ENCODE assay signal across 22 mouse cellular contexts in genomic region chr13:101713429-101714088, GRCm38 (mm10). TPM values are rescaled to one million over a fixed set of nuclear protein-coding genes. Genes with fewer than 3 reads are reported as not detected.
A peak's percentile ranks its signal among the peaks of the same experiment; 100 is the strongest.
DNase-seq lines count a peak whose midpoint lies in the region; ATAC-seq and TF ChIP-seq lines count a peak whose summit lies in the region.
"Had no signal": no experiment of that assay in that cellular context is flagged by ENCODE, and none has a peak within 500 bp of the region (broad histone marks: within the 10 kb centered on the region; RNA-seq: fewer than 3 reads in every experiment).

No protein-coding gene starts in this region.

- no peak for TF ChIP-seq EP300 in stomach, postnatal 0 days (optimal IDR thresholded peaks at IDR 0.05)

- no peak overlapping the region for H3K9ac ChIP-seq in liver, adult 2 months (ENCODE audit: low read depth, low read length)
- H3K9ac ChIP-seq in stomach, postnatal 0 days (ENCODE audit: low read length): no peak overlapping the region
- H3K9ac ChIP-seq: forebrain, embryonic 12.5 days; hindbrain, embryonic 15.5 days; liver, embryonic 14.5 days; lung, embryonic 15.5 days; midbrain, embryonic 13.5 days; neural tube, embryonic 15.5 days had no signal

- 83% methylated on average over 12 of the region's 12 CpGs for WGBS in liver, adult 2 months
- 55% methylated on average over 12 of the region's 12 CpGs for WGBS in stomach, postnatal 0 days

- no peaks in the 10 kb centered on the region for H3K27me3 ChIP-seq in liver, adult 2 months (ENCODE audit: control insufficient read depth, insufficient read depth, low read length)
- H3K27me3 ChIP-seq in stomach, postnatal 0 days (ENCODE audit: control insufficient read depth, insufficient read depth, low read length): no peaks in the 10 kb centered on the region
- H3K27me3 ChIP-seq: forebrain, embryonic 12.5 days; hindbrain, embryonic 15.5 days; lung, embryonic 15.5 days; midbrain, embryonic 13.5 days; neural tube, embryonic 15.5 days had no signal

- H3K4me2 ChIP-seq in stomach, postnatal 0 days (replicated peaks; ENCODE audit: low read depth): no peak overlapping the region
- H3K4me2 ChIP-seq: forebrain, embryonic 12.5 days; hindbrain, embryonic 15.5 days; lung, embryonic 15.5 days; midbrain, embryonic 13.5 days; neural tube, embryonic 15.5 days had no signal

- peaks cover 29% of the 10 kb centered on the region for H3K4me1 ChIP-seq in liver, adult 2 months (ENCODE audit: control insufficient read depth, insufficient read depth, low read length)
- no peaks in the 10 kb centered on the region; the same call in 1 of the 2 replicates for H3K4me1 ChIP-seq in stomach, postnatal 0 days (replicated peaks; ENCODE audit: control insufficient read depth, insufficient read depth)
- H3K4me1 ChIP-seq: forebrain, embryonic 12.5 days; midbrain, embryonic 13.5 days had no signal

- no peak for DNase-seq in gastrocnemius, adult 2 months
- DNase-seq in gastrocnemius, postnatal 36 days: no peak
- DNase-seq in liver, adult 2 months (ENCODE audit: extremely low read depth, low read depth, low spot score): no peak
- no peak for DNase-seq in liver
- DNase-seq in induced T-regulatory cell, adult 2 months (ENCODE audit: low read depth): peak; percentile 73
- no peak for DNase-seq in stomach, postnatal 0 days (ENCODE audit: low spot score)
- no peak for DNase-seq in layer of hippocampus, postnatal 25 days (ENCODE audit: extremely low spot score in 1 of 2, low spot score in 1 of 2)
- DNase-seq in B cell, adult 2 months: no peak
- DNase-seq: adrenal gland, postnatal 10 days; cerebellum, postnatal 10 days; heart, postnatal 14 days; kidney, adult 11 months; layer of hippocampus, postnatal 36 days; right cerebral cortex, postnatal 14 days; spleen, adult 18-20 months had no signal

- no peaks in the 10 kb centered on the region for H3K9me3 ChIP-seq in stomach, postnatal 0 days (ENCODE audit: control insufficient read depth, low read length)
- H3K9me3 ChIP-seq: forebrain, embryonic 12.5 days; hindbrain, embryonic 15.5 days; lung, embryonic 15.5 days; midbrain, embryonic 13.5 days; neural tube, embryonic 15.5 days had no signal

- intact Hi-C loops in gastrocnemius, adult 2 months (cut with DNase I): no loop called here
- intact Hi-C loops in gastrocnemius, postnatal 36 days (cut with DNase I): no loop called here

- H3K36me3 ChIP-seq in liver, adult 2 months (ENCODE audit: control insufficient read depth, insufficient read depth, low read length): peaks cover 18% of the 10 kb centered on the region
- peaks cover 5% of the 10 kb centered on the region for H3K36me3 ChIP-seq in stomach, postnatal 0 days (ENCODE audit: control insufficient read depth, insufficient read depth, low read length)
- H3K36me3 ChIP-seq: forebrain, embryonic 12.5 days; hindbrain, embryonic 15.5 days had no signal

- peak overlapping the region; percentile 45 for H3K4me3 ChIP-seq in gastrocnemius, adult 2 months
- H3K4me3 ChIP-seq in liver, adult 2 months (ENCODE audit: insufficient read depth, low read depth, low read length): no peak overlapping the region
- no peak overlapping the region for H3K4me3 ChIP-seq in stomach, postnatal 0 days (ENCODE audit: low read depth, low read length)
- H3K4me3 ChIP-seq: forebrain, embryonic 12.5 days; hindbrain, embryonic 15.5 days; lung, embryonic 15.5 days; midbrain, embryonic 13.5 days; myocyte; neural tube, embryonic 15.5 days had no signal

- peaks cover 44% of the 10 kb centered on the region; the same call in 1 of the 2 replicates for H3K79me2 ChIP-seq in liver, adult 2 months (ENCODE audit: control insufficient read depth, insufficient read depth, low read length)

- ATAC-seq in stomach, postnatal 0 days (ENCODE audit: low FRiP score, low TSS enrichment): no peak
- ATAC-seq: midbrain, embryonic 13.5 days had no signal

- no peak for TF ChIP-seq CTCF in gastrocnemius, adult 2 months (IDR thresholded peaks at IDR 0.05)
- TF ChIP-seq CTCF in liver, adult 2 months (IDR thresholded peaks at IDR 0.05; ENCODE audit: low read depth, low read length): no peak
- no peak for TF ChIP-seq CTCF in stomach, postnatal 0 days (IDR thresholded peaks at IDR 0.05; ENCODE audit: low read depth)

- H3K27ac ChIP-seq in gastrocnemius, adult 2 months: peak overlapping the region; percentile 74
- peak overlapping the region; percentile 66; the same call in 1 of the 2 replicates for H3K27ac ChIP-seq in liver, adult 2 months (replicated peaks; ENCODE audit: insufficient read depth, low read depth, low read length)
- peak overlapping the region; percentile 56 for H3K27ac ChIP-seq in stomach, postnatal 0 days (replicated peaks)
- H3K27ac ChIP-seq: forebrain, embryonic 12.5 days; hindbrain, embryonic 15.5 days; liver, embryonic 14.5 days; midbrain, embryonic 13.5 days; neural tube, embryonic 15.5 days had no signal

- TF ChIP-seq POLR2A in liver, adult 2 months (IDR thresholded peaks at IDR 0.05; ENCODE audit: extremely low read depth, insufficient read depth, low read length): no peak

RNA-seq across cellular contexts. Expression of gene Pik3r1, which starts 54.5 kb away (rescaled TPM):
- total RNA-seq in gastrocnemius, adult 2 months (2021): 10 to 100 TPM; 41.3 to 52.1 TPM
- 10 to 100 TPM; 21.6 to 32.9 TPM for total RNA-seq in gastrocnemius, postnatal 36 days (2021)
- total RNA-seq in liver, adult 2 months (2014; rRNA removed): 35.5 and 38.4 TPM in 2 replicates
- polyA plus RNA-seq in liver, adult 2 months (2012; rRNA removed): 11.9 and 12.2 TPM in 2 replicates
- 36.0 and 44.6 TPM in 2 replicates for polyA plus RNA-seq in stomach, postnatal 0 days (2015; fragmentation: Nextera tagmentation; extraction: Ambion mirVana)
- 10 to 100 TPM; 83.9 to 85.4 TPM for total RNA-seq in layer of hippocampus, postnatal 25 days (2021)
